Mouse (Mus musculus) brain, embryonic 14.5 days (tissue): ENCODE measurements at regions not wholly inside any gene's neighbourhood (a gene's known extent, or its start where the extent isn't known, plus 50 kb on each side); places are given as distances from the start of the nearest gene placed in this dataset.

Source experiments
- DNase-seq: peaks from one replicate; pipeline ENCODE4 v3.0.0-alpha.2; 2011; ENCODE audit warnings: low read depth
- CTCF ChIP-seq: fragments of 200-500 bp; IDR thresholded peaks from 2 replicates; pipeline ENCODE4 v1.5.1; 2012; ENCODE audit warnings: inconsistent platforms, mild to moderate bottlenecking, moderate library complexity, borderline replicate concordance; ENCODE audit not compliant: insufficient read depth, insufficient read length; ENCODE audit errors: extremely low read depth
- POLR2A ChIP-seq: fragments of 200-500 bp; IDR thresholded peaks from 2 replicates; pipeline ENCODE4 v1.6.1; 2012; ENCODE audit warnings: mild to moderate bottlenecking, inconsistent platforms, borderline replicate concordance; ENCODE audit not compliant: poor library complexity, insufficient read depth, insufficient read length, severe bottlenecking; ENCODE audit errors: extremely low read depth

- no peak for DNase-seq
- TF ChIP-seq CTCF (no peak), POLR2A (no peak)
These were observed 231.4 kb upstream of the Frg1 start for GRCm38 (mm10) chr8:41648276-41648675.

- TF ChIP-seq POLR2A (no peak), CTCF (no peak)
- DNase-seq = peak; percentile 9
These were observed 227.8 kb upstream of the Frg1 start for GRCm38 (mm10) chr8:41644626-41645025.

GRCm38 (mm10) chr8:41623841-41624240 is 207.0 kb upstream of the Frg1 start:
- TF ChIP-seq CTCF (no peak), POLR2A (no peak)
- DNase-seq = no peak

GRCm38 (mm10) chr8:41600255-41600654 is 183.4 kb upstream of the Frg1 start:
- DNase-seq = no peak
- TF ChIP-seq POLR2A (no peak), CTCF (no peak)

- TF ChIP-seq POLR2A = no peak
- no peak for TF ChIP-seq CTCF
- DNase-seq = no peak
These were observed 177.6 kb upstream of the Frg1 start for GRCm38 (mm10) chr8:41594446-41594845.

- TF ChIP-seq CTCF (no peak), POLR2A (no peak)
- peak; percentile 80 for DNase-seq
These were observed 176.8 kb upstream of the Frg1 start for GRCm38 (mm10) chr8:41593666-41594042.

GRCm38 (mm10) chr8:41592741-41593665 is 176.1 kb upstream of the Frg1 start:
- TF ChIP-seq POLR2A (no peak), CTCF (no peak)

GRCm38 (mm10) chr8:41592174-41592573 is 175.3 kb upstream of the Frg1 start:
- DNase-seq = peak; percentile 23
- TF ChIP-seq POLR2A (no peak), CTCF (no peak)

More at GRCm38 (mm10) chr8:41592741-41593665, 176.1 kb upstream of the Frg1 start:
- DNase-seq = peak; percentile 31

- TF ChIP-seq POLR2A (no peak), CTCF (no peak)
- no peak for DNase-seq
These were observed 171.3 kb upstream of the Frg1 start for GRCm38 (mm10) chr8:41588157-41588556.

GRCm38 (mm10) chr8:41573027-41573885 is 156.4 kb upstream of the Frg1 start:
- peak; percentile 89 for TF ChIP-seq CTCF
- no peak for TF ChIP-seq POLR2A
- DNase-seq = peak; percentile 91

GRCm38 (mm10) chr8:41570566-41570965 is 153.7 kb upstream of the Frg1 start:
- DNase-seq = peak; percentile 55
- TF ChIP-seq POLR2A = no peak
- no peak for TF ChIP-seq CTCF

- peak; percentile 28 for DNase-seq
- no peak for TF ChIP-seq CTCF
- TF ChIP-seq POLR2A = no peak
These were observed 145.1 kb upstream of the Frg1 start for GRCm38 (mm10) chr8:41561995-41562394.
